Mouse (Mus musculus) hindbrain, embryonic 14.5 days (tissue): Measurements from ENCODE around the gene Gpsm1. TPM values are rescaled to one million over a fixed set of nuclear protein-coding genes. Genes with fewer than 3 reads are reported as not detected.
"Not testable (repeated sequence)": the region's sequence is repeated elsewhere in the genome, so short reads cannot be mapped to it uniquely, and the experiment has no call there.

Source experiments
- ATAC-seq: fragments of 200-750 bp; cut with Nextera tagmentation; 2 replicates; pipeline ENCODE4 v1.8.0; 2017; ENCODE audit warnings: moderate number of reproducible peaks, mild to moderate bottlenecking, moderate TSS enrichment, moderate library complexity; ENCODE audit not compliant: low FRiP score
- DNase-seq: peaks from one replicate; pipeline ENCODE4 v3.0.0-alpha.2; 2015; ENCODE audit warnings: low spot score
- H3K27ac ChIP-seq: fragments of 300-500 bp; sonication (generic); 2 replicates; pipeline ENCODE4 v1.5.1; 2014; ENCODE audit warnings: mild to moderate bottlenecking, moderate library complexity
- H3K27me3 ChIP-seq: fragments of 300-500 bp; sonication (generic); 2 replicates; pipeline ENCODE4 v1.6.1; 2014; ENCODE audit warnings: mild to moderate bottlenecking, low read length, mixed read lengths; ENCODE audit not compliant: control insufficient read depth, insufficient read depth
- H3K36me3 ChIP-seq: fragments of 300-500 bp; sonication (generic); replicated peaks from 2 replicates; pipeline ENCODE4 v1.6.1; 2014; ENCODE audit not compliant: control insufficient read depth, insufficient read depth
- H3K4me1 ChIP-seq: fragments of 300-500 bp; sonication (generic); replicated peaks from 2 replicates; pipeline ENCODE4 v1.6.1; 2014; ENCODE audit warnings: antibody characterized with exemption, low read length, mixed read lengths; ENCODE audit not compliant: control insufficient read depth, insufficient read depth
- H3K4me2 ChIP-seq: fragments of 300-500 bp; sonication (generic); replicated peaks from 2 replicates; pipeline ENCODE4 v1.6.1; 2014; ENCODE audit warnings: mild to moderate bottlenecking, moderate library complexity
- H3K4me3 ChIP-seq: fragments of 300-500 bp; sonication (generic); replicated peaks from 2 replicates; pipeline ENCODE4 v1.5.1; 2014; ENCODE audit warnings: mild to moderate bottlenecking, low read length
- H3K9ac ChIP-seq: fragments of 300-500 bp; sonication (generic); 2 replicates; pipeline ENCODE4 v1.6.1; 2014
- H3K9me3 ChIP-seq: fragments of 300-500 bp; sonication (generic); 2 replicates; pipeline ENCODE4 v1.6.1; 2016; ENCODE audit warnings: low read length; ENCODE audit not compliant: control insufficient read depth
- WGBS: fragments of 180-500 bp; shearing (Covaris S2); extraction: QIAGEN DNeasy Blood & Tissue Kit; methylation state at CpG from one replicate; pipeline ENCODE4 v1.1.7; 2014; 5-methylcytosine and 5-hydroxymethylcytosine counted together
- polyA plus RNA-seq: library from polyadenylated mRNA; unstranded; fragments of >200 nt; fragmentation: Nextera tagmentation; extraction: Ambion mirVana; gene quantifications from 2 replicates; pipeline ENCODE4 v1.2.1, GENCODE M21; 2014

Gpsm1 gene
- polyA plus RNA-seq, 1 experiment from 2014 or later, result 96.7 TPM

GRCm38 (mm10) chr2:26380131-26380771 lies 64.9 kb downstream of the Gpsm1 start, which contains the start of gene Snapc4:
Gene Snapc4 (minus strand): TSS chr2:26380653.
- peaks cover 63% of the 10 kb centered on the region for H3K36me3 ChIP-seq
- peaks cover 7% of the 10 kb centered on the region for H3K4me1 ChIP-seq
- WGBS, result under 1% methylated on average over 38 of the region's 38 CpGs
- no peaks in the 10 kb centered on the region for H3K27me3 ChIP-seq
- peak; percentile 83 for DNase-seq
- H3K4me3 ChIP-seq, result peak within 1 kb of the TSS; percentile 84
- H3K9me3 ChIP-seq, result no peaks in the 10 kb centered on the region
- peak within 1 kb of the TSS; percentile 81 for H3K9ac ChIP-seq
- peak within 1 kb of the TSS; percentile 94 for H3K4me2 ChIP-seq
- H3K27ac ChIP-seq, result peak within 1 kb of the TSS; percentile 33; the same call in 1 of the 2 replicates
- peak; percentile 96 for ATAC-seq

- not testable (repeated sequence) for H3K4me1 ChIP-seq, DNase-seq, H3K27me3 ChIP-seq, H3K9me3 ChIP-seq, ATAC-seq
- Histone ChIP-seq H3K27ac (peak overlapping the region; percentile 33; the same call in 1 of the 2 replicates), H3K9ac (peak overlapping the region; percentile 81), H3K4me3 (peak overlapping the region; percentile 84), H3K36me3 (peaks cover 63% of the 10 kb centered on the region), H3K4me2 (peak overlapping the region; percentile 94)
- WGBS, result 35% methylated on average over 6 of the region's 6 CpGs
Observed at GRCm38 (mm10) chr2:26380871-26381270, 65.6 kb downstream of the Gpsm1 start.

- 0 out of 2 replicates have a peak overlapping the region, but pooled peaks have one; percentile 98 for H3K4me3 ChIP-seq
Observed at GRCm38 (mm10) chr2:26387713-26388112, 72.4 kb downstream of the Gpsm1 start.

DNA sequence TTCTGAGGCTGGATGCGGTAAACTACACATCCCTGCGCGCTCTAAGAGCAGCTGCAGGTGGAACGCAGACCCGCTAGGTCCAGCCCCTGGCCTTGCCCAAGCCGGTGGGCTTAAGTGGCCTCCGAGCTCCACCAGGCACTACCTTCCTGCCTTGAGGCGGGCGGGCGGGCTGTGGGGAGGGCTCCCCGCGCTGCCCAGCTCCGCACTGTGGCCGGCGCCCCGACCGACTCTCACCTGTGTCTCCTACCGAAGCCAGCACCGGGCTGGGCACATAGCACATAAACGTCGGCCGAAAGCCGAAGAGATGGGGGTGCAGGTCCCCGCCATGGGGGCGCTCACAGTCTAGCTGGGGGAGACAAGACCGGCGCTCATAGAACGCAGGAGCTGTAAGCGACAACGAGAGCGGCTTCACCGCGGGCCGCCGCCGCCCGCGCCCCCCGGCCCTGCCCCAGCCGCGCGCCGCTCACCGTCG lies 73.4 kb downstream of the Gpsm1 start:
- WGBS, result 0% methylated on average over 32 of the region's 45 CpGs
- no peaks in the 10 kb centered on the region for H3K27me3 ChIP-seq
- H3K36me3 ChIP-seq, result peaks cover 77% of the 10 kb centered on the region
- peak overlapping the region; percentile 75 for H3K27ac ChIP-seq
- ATAC-seq (peak; percentile 54), DNase-seq (no peak)
- peaks cover 23% of the 10 kb centered on the region for H3K4me1 ChIP-seq
- peak overlapping the region; percentile 96 for H3K9ac ChIP-seq
- no peaks in the 10 kb centered on the region for H3K9me3 ChIP-seq
- H3K4me2 ChIP-seq, result peak overlapping the region; percentile 96
- peak overlapping the region; percentile 98 for H3K4me3 ChIP-seq

More at GRCm38 (mm10) chr2:26387713-26388112, 72.4 kb downstream of the Gpsm1 start:
- Histone ChIP-seq H3K36me3 (peaks cover 77% of the 10 kb centered on the region), H3K27me3 (no peaks in the 10 kb centered on the region), H3K9me3 (no peaks in the 10 kb centered on the region), H3K9ac (no peak overlapping the region), H3K4me2 (peak overlapping the region; percentile 96; the same call in 1 of the 2 replicates), H3K27ac (no peak overlapping the region), H3K4me1 (peaks cover 23% of the 10 kb centered on the region)
- ATAC-seq, result no peak
- DNase-seq, result no peak
- WGBS, result 93% methylated on average over 3 of the region's 3 CpGs

- H3K4me3 ChIP-seq, result peak within 1 kb of the TSS; percentile 98
- peaks cover 77% of the 10 kb centered on the region for H3K36me3 ChIP-seq
- peaks cover 23% of the 10 kb centered on the region for H3K4me1 ChIP-seq
- under 1% methylated on average over 60 of the region's 60 CpGs for WGBS
- H3K4me2 ChIP-seq, result peak within 1 kb of the TSS; percentile 96
- DNase-seq (peak; percentile 90), ATAC-seq (peak; percentile 92)
- no peaks in the 10 kb centered on the region for H3K9me3 ChIP-seq
- peak within 1 kb of the TSS; percentile 75 for H3K27ac ChIP-seq
- H3K9ac ChIP-seq, result peak within 1 kb of the TSS; percentile 96
- H3K27me3 ChIP-seq, result no peaks in the 10 kb centered on the region
Observed at GRCm38 (mm10) chr2:26389154-26389690, 73.9 kb downstream of the Gpsm1 start, which contains the start of the genes Entr1 and Pmpca. Gene Entr1 (minus strand): TSS chr2:26389316. Gene Pmpca (plus strand): TSS chr2:26389339.

GRCm38 (mm10) chr2:26390954-26391353 lies 75.6 kb downstream of the Gpsm1 start:
- H3K4me3 ChIP-seq, result no peak overlapping the region
- H3K36me3 ChIP-seq, result peaks cover 77% of the 10 kb centered on the region
- no peak overlapping the region; the same call in 1 of the 2 replicates for H3K4me2 ChIP-seq
- DNase-seq (no peak), ATAC-seq (no peak)
- H3K4me1 ChIP-seq, result peaks cover 23% of the 10 kb centered on the region
- H3K27ac ChIP-seq, result no peak overlapping the region
- H3K9me3 ChIP-seq, result no peaks in the 10 kb centered on the region
- H3K9ac ChIP-seq, result no peak overlapping the region
- 86% methylated on average over 3 of the region's 3 CpGs for WGBS
- H3K27me3 ChIP-seq, result no peaks in the 10 kb centered on the region

DNA sequence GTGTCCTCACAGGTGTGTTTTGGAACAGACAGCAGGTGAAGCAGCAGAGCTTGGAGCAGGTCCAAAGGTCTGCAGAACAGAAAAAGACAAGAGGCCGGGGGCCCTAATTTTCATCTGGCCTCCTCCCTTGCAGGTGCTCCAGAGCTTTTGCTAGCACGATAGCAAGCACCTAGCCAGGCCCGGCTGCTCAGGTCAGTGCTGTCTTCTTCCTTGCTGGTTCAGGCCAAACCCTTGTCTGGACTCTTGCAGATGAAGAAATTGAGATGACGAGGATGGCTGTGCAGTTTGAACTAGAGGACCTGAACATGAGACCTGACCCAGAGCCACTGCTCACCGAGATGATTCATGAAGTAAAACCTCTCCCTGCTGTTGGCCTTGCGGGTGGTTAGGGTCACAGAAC lies 76.3 kb downstream of the Gpsm1 start:
- 95% methylated on average over 6 of the region's 6 CpGs for WGBS
- H3K27ac ChIP-seq, result no peak overlapping the region
- no peaks in the 10 kb centered on the region for H3K27me3 ChIP-seq
- DNase-seq (no peak), ATAC-seq (no peak)
- peaks cover 77% of the 10 kb centered on the region for H3K36me3 ChIP-seq
- no peak overlapping the region for H3K4me2 ChIP-seq
- H3K9ac ChIP-seq, result no peak overlapping the region
- no peaks in the 10 kb centered on the region for H3K9me3 ChIP-seq
- no peak overlapping the region for H3K4me3 ChIP-seq
- H3K4me1 ChIP-seq, result peaks cover 23% of the 10 kb centered on the region

Other genes with a start within 250 kb of the Gpsm1 start
- 18.3 and 19.2 TPM in 2 replicates for gene Nacc2, start 192.3 kb upstream of the Gpsm1 start, polyA plus RNA-seq
- gene Lhx3, start 107.2 kb upstream of the Gpsm1 start, polyA plus RNA-seq, result 5.5 and 5.8 TPM in 2 replicates
- 15.2 and 16.1 TPM in 2 replicates for gene Qsox2, start 78.0 kb upstream of the Gpsm1 start, polyA plus RNA-seq
- gene Ccdc187, start 21.0 kb upstream of the Gpsm1 start, polyA plus RNA-seq, result 0.25 and 0.29 TPM in 2 replicates
- 27.7 and 28.3 TPM in 2 replicates for gene Dnlz, start 36.6 kb downstream of the Gpsm1 start, polyA plus RNA-seq
- 1.9 and 2.1 TPM in 2 replicates for gene Card9, start 45.4 kb downstream of the Gpsm1 start, polyA plus RNA-seq
- gene Snapc4, start 65.1 kb downstream of the Gpsm1 start, polyA plus RNA-seq, result 25.4 and 29.3 TPM in 2 replicates
- 134 and 141 TPM in 2 replicates for gene Entr1, start 73.8 kb downstream of the Gpsm1 start, polyA plus RNA-seq
- 76.8 and 81.6 TPM in 2 replicates for gene Pmpca, start 73.8 kb downstream of the Gpsm1 start, polyA plus RNA-seq
- gene Inpp5e, start 93.7 kb downstream of the Gpsm1 start, polyA plus RNA-seq, result 22.1 and 23.0 TPM in 2 replicates
- 29.1 and 30.0 TPM in 2 replicates for gene Sec16a, start 129.7 kb downstream of the Gpsm1 start, polyA plus RNA-seq
- 23.3 and 25.6 TPM in 2 replicates for gene Notch1, start 201.1 kb downstream of the Gpsm1 start, polyA plus RNA-seq